Mouse (Mus musculus) gastrocnemius, postnatal 36 days (tissue): Measurements from ENCODE around the gene Adgrb3. TPM values are rescaled to one million over a fixed set of nuclear protein-coding genes. Genes with fewer than 3 reads are reported as not detected.

ENCODE experiments used
- DNase-seq, 2 experiments: peaks; one replicate each; pipeline ENCODE4 v3.0.0; 2022
- intact Hi-C: fragments of 180-260 bp; cut with DNase I; formaldehyde crosslinking; loops from one replicate; pipeline ENCODE4 v1.15.1; 2025
- total RNA-seq, 2 experiments: library from RNA; stranded (reverse); gene quantifications; 2 replicates each; pipeline ENCODE4 v1.2.3; 2021

The Adgrb3 gene
- total RNA-seq, 2 experiments from 2014 or later = 0.05 TPM

GRCm38 (mm10) chr1:25166036-25166796 is 663.3 kb downstream of the Adgrb3 start:
- intact Hi-C loops = no loop called here
- no peak for DNase-seq

- intact Hi-C loops = no loop called here
- no peak for DNase-seq
Observed at GRCm38 (mm10) chr1:25163561-25163960, 665.9 kb downstream of the Adgrb3 start.

DNA sequence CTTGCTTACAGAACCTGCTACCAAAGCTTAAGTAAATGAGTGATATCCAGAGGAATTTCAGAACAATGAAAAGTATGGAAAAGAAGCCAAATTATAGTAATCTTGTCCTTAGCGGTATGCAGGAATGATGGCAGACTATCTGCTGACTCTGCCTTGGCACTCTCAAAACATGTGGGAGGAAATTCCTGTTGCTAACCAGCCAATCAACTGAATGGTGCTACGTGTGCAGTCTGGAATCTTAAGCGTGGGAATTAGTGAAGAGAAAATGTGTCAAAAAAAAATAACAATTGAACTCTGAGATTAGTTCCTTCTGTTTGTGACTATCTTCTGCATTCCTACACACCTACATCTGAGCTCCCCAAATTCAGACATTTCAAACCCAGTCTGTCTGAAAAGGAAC is 683.3 kb downstream of the Adgrb3 start:
- intact Hi-C loops = no loop called here
- no peak for DNase-seq

GRCm38 (mm10) chr1:25132150-25132824 is 697.2 kb downstream of the Adgrb3 start:
- no peak for DNase-seq
- intact Hi-C loops = no loop called here

DNA sequence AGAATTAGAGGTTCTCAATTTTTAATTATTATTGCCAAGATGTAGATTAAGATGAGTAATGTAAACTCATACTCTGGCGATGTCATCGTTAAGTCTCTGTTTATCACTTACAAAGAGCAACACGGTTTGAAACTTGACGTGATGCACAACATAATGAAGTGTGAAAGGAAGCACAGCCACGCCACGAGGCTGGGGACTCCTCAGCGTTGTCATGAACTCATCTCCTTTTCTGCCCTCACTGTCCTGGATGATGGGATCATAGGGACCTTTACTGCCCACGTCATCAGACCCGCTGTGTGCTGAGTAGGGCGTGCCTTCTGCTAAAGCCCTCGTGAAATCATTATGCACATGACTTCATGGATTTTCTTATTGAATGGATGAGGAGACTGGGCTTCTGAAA is 714.0 kb downstream of the Adgrb3 start:
- intact Hi-C loops = no loop called here
- DNase-seq = no peak

DNA sequence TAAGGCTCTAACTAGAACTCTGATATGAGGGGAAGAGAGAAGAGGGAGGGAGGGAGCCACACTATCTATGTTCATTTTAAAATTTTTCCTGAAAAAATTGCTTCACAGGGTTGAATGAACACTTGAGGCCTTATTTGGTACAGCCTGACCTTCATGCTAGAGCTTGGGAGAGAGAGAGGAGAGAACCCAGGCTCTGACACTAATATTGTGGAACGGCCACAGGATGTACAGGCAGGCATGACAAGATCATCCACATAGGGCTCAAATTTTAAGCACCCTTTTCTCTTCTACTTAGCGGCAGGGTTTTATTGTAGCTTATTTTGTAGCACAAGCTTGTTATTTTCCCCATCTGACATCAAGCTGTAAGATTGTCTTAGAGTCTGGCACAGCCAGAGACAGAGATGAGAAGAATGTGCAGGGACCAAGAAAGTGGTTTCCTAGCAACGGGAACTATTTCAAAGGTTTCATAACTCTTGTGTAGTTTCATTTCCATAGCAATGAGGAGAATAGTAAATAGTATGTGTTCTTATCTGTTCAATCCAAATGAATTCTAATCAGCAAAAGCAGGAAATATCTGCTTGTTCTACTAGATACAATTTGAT is 721.9 kb downstream of the Adgrb3 start:
- no peak for DNase-seq
- intact Hi-C loops = no loop called here

- no peak for DNase-seq
- intact Hi-C loops = no loop called here
Observed at GRCm38 (mm10) chr1:25106679-25107078, 722.8 kb downstream of the Adgrb3 start.

GRCm38 (mm10) chr1:25105367-25105766 is 724.1 kb downstream of the Adgrb3 start:
- DNase-seq = peak; percentile 13 to 16
- intact Hi-C loops = no loop called here

DNA sequence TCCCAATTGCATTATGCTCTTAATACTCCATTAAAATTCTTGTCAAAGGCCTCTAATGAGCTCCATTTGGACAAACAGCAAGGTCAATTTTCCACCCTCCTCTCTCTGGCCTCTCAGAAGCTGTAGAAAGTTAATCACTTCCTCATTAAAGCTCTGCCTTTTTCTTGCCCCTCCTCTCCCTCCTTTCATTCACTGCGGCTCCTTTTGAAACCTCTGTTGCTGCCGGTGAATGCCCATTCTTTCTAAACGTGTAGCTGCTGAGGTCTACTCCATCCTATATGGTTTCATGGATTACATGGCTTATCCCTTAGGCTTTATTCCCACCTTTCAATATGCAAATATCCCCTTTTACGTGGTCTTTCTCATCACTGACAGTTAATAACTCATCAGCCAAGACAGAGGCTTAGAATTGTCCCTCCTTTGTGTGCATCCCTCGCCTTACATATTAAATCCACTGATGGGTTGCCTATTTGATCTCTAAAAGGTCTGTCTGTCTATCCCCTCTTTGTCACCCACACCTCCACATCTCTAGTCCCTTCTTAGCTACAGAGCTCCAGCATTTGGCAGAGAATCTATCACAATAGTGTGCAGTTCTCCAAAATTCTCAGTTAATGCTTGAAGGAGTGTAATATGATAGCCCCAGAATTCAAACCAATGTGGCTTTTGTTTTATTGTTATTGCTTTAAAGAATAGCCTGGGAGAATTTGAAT is 741.3 kb downstream of the Adgrb3 start:
- intact Hi-C loops = no loop called here
- DNase-seq = no peak

DNA sequence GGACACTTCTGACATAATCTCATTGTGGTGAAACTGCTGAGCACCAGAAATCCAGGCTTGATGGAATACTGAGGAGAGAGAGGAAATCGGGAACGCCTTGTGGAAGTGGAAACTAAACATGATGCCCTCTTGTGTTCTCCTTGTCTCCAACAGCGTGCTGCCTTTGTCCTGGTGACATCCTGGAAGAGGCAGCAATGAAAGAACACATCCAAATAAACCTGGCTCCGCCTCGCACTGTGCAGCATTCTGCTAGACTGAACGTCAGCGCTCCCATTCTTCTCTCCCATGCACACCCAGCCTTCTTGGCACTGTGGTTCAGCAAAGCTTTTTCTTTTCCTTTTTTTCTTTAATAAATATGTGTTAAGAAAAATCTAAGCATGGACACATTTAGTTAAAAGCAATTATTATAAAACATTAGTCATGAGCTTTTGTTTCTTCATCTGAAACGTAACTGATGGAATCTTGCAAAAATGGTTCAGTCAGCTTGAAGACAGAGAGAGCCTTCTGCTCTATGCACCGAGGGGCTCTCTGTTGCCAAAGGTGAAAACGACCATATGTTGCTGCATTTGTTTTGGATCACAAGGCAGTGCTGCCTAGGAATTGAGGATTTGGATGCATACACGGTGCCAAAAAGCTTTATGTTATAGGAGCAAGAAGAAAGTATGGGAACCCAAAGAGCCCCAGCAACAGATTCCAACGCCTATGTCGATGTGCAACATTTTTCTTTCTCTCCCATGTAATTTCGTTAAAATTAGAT is 743.7 kb downstream of the Adgrb3 start:
- no peak for DNase-seq
- intact Hi-C loops = no loop called here

- DNase-seq = no peak
- intact Hi-C loops = no loop called here
Observed at GRCm38 (mm10) chr1:25082377-25082776, 747.1 kb downstream of the Adgrb3 start.

DNA sequence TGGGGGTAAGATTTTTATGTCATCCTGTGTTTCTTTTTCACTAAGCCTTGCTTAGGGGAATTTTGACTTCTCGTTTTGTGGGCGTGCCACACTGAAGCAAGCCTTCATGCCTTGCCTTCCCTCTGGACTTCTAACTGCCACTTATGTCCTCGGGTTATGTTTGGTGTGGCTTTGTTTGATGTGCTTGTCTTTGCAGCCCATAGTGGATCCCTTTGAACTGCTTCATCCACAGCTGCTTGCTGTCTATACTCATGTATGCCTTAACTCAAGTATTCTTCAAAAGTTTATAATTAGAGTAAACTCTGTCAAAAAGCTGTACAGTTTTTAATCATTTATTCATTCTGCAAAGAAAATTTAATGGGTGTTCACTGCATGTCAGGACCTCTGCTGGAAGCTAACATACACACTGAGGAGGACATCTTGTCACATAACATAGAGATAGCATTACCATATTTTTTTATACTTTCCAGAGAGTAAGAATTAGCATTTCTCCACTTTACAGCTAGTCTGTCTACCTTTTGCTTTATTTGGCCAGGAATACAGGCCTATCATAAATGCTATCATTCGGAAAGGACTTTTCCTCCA is 748.1 kb downstream of the Adgrb3 start:
- intact Hi-C loops = no loop called here
- no peak for DNase-seq

DNA sequence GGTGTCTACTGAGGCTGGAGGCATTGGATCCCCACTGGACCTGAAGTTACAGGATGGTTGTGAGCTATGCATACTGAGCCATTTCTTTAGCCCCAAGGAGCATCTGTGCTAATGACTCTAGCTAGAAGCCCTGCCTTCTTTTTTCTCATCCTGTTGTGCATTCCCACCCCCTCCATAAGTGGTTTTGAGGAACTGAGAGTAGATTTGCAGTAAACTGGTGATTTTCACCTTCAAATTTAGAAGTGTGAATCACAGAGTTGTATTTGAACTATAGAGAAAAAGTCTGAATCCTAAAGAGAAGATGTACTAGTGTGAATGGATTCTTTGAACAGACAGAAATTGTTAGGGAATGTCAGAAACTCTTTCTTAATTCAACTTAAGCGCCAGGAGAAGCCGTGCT is 750.1 kb downstream of the Adgrb3 start:
- DNase-seq = no peak
- intact Hi-C loops = no loop called here

- intact Hi-C loops = no loop called here
Observed at GRCm38 (mm10) chr1:25075952-25076351, 753.6 kb downstream of the Adgrb3 start.

GRCm38 (mm10) chr1:25063964-25064363 is 765.5 kb downstream of the Adgrb3 start:
- intact Hi-C loops = no loop called here
- DNase-seq = no peak

More at GRCm38 (mm10) chr1:25075952-25076351, 753.6 kb downstream of the Adgrb3 start:
- no peak for DNase-seq

GRCm38 (mm10) chr1:25060935-25061334 is 768.6 kb downstream of the Adgrb3 start:
- intact Hi-C loops = no loop called here
- no peak for DNase-seq

GRCm38 (mm10) chr1:25060191-25060590 is 769.3 kb downstream of the Adgrb3 start:
- intact Hi-C loops = no loop called here

DNA sequence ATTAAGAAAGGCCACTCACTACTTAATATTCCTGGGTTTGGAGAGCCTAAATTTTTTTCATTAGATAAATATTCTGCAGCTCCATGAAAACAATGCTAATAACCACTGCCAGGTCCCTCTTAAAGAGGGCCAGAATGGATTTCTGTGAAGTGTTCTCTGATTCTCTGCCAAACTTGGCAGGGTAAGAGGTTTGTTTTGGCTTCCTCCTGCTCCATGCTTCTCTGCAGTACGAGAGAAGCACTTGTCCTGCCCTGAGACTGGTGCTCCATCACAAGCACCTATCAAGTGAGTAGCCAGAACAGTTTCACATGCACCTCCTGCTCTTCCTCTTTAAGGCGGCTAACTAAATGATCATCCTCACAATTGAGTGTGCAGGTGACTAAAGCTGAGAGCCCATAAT is 771.9 kb downstream of the Adgrb3 start:
- DNase-seq = no peak
- intact Hi-C loops = no loop called here

More at GRCm38 (mm10) chr1:25060191-25060590, 769.3 kb downstream of the Adgrb3 start:
- no peak for DNase-seq

GRCm38 (mm10) chr1:25057212-25057611 is 772.3 kb downstream of the Adgrb3 start:
- no peak for DNase-seq
- intact Hi-C loops = no loop called here

DNA sequence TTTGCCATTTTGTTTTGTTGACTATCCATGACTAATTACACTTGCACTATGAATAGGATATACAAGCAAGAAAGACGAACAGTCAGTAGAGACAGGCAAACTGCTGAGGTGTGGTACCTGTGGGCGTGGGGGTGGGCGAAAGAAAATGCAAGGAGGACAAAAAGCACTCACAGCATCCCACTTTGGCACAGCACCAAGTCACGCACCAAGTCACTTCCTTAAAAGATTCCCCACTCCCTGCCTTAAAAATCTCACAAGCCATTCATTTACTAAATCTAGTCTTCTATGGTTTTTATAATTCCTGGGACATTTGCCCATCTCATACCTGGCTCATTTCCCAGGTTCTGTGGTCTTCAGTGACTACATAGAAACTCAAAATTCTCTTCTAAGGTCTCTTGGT is 787.4 kb downstream of the Adgrb3 start:
- no peak for DNase-seq

More for the DNA sequence above, 787.4 kb downstream of the Adgrb3 start:
- intact Hi-C loops = no loop called here
